Comparison of ENCODE assay signal across 13 mouse cellular contexts in genomic region chr2:168878158-168878557, GRCm38 (mm10).
DNase-seq lines count a peak whose midpoint lies in the region; ATAC-seq and TF ChIP-seq lines count a peak whose summit lies in the region.
"Had no signal": no experiment of that assay in that cellular context is flagged by ENCODE, and none has a peak within 500 bp of the region (broad histone marks: within the 10 kb centered on the region; RNA-seq: fewer than 3 reads in every experiment).

No protein-coding gene starts in this region.

- H3K4me3 ChIP-seq in kidney, adult 2 months (ENCODE audit: insufficient read depth, low read depth, low read length): no peak overlapping the region
- no peak overlapping the region for H3K4me3 ChIP-seq in kidney, embryonic 16.5 days (ENCODE audit: low read length)
- no peak overlapping the region for H3K4me3 ChIP-seq in midbrain, postnatal 0 days (ENCODE audit: low read depth, low read length)
- no peak overlapping the region for H3K4me3 ChIP-seq in midbrain, embryonic 15.5 days
- H3K4me3 ChIP-seq in hindbrain, embryonic 16.5 days (ENCODE audit: low read length): no peak overlapping the region
- H3K4me3 ChIP-seq: erythroblast, embryonic 14.5 days; limb, embryonic 13.5 days; megakaryocyte, embryonic 14.5 days had no signal

- no peak for TF ChIP-seq POLR2A in kidney, adult 2 months (IDR thresholded peaks at IDR 0.05; ENCODE audit: low read depth, low read length)

- no peaks in the 10 kb centered on the region for H3K27me3 ChIP-seq in kidney, adult 2 months (replicated peaks; ENCODE audit: control insufficient read depth, insufficient read depth, low read length)
- no peaks in the 10 kb centered on the region for H3K27me3 ChIP-seq in kidney, embryonic 16.5 days (ENCODE audit: insufficient read depth, low read length)
- H3K27me3 ChIP-seq in midbrain, postnatal 0 days (ENCODE audit: insufficient read depth, low read length): no peaks in the 10 kb centered on the region
- no peaks in the 10 kb centered on the region for H3K27me3 ChIP-seq in midbrain, embryonic 15.5 days (replicated peaks)
- no peaks in the 10 kb centered on the region for H3K27me3 ChIP-seq in hindbrain, embryonic 16.5 days (replicated peaks; ENCODE audit: control insufficient read depth, insufficient read depth, low read length)
- H3K27me3 ChIP-seq: limb, embryonic 13.5 days; megakaryocyte, embryonic 14.5 days had no signal

- H3K36me3 ChIP-seq in kidney, adult 2 months (ENCODE audit: control insufficient read depth, insufficient read depth, low read length): no peaks in the 10 kb centered on the region
- no peaks in the 10 kb centered on the region for H3K36me3 ChIP-seq in kidney, embryonic 16.5 days (ENCODE audit: insufficient read depth, low read length)
- no peaks in the 10 kb centered on the region for H3K36me3 ChIP-seq in midbrain, postnatal 0 days (ENCODE audit: insufficient read depth, low read length)
- H3K36me3 ChIP-seq in midbrain, embryonic 15.5 days (replicated peaks): no peaks in the 10 kb centered on the region
- H3K36me3 ChIP-seq in hindbrain, embryonic 16.5 days (ENCODE audit: control insufficient read depth, insufficient read depth, low read length): no peaks in the 10 kb centered on the region
- H3K36me3 ChIP-seq: limb, embryonic 13.5 days had no signal

- H3K9ac ChIP-seq in kidney, embryonic 16.5 days (replicated peaks; ENCODE audit: low read length): no peak overlapping the region
- no peak overlapping the region for H3K9ac ChIP-seq in midbrain, postnatal 0 days (replicated peaks; ENCODE audit: low read length, poor library complexity, severe bottlenecking)
- H3K9ac ChIP-seq in midbrain, embryonic 15.5 days: no peak overlapping the region
- no peak overlapping the region for H3K9ac ChIP-seq in hindbrain, embryonic 16.5 days (ENCODE audit: low read depth, low read length)
- H3K9ac ChIP-seq: limb, embryonic 13.5 days had no signal

- H3K27ac ChIP-seq in kidney, adult 2 months (ENCODE audit: insufficient read depth, low read depth, low read length): no peak overlapping the region
- no peak overlapping the region for H3K27ac ChIP-seq in kidney, embryonic 16.5 days (ENCODE audit: low read length)
- no peak overlapping the region for H3K27ac ChIP-seq in midbrain, postnatal 0 days (ENCODE audit: low read depth, low read length)
- H3K27ac ChIP-seq in midbrain, embryonic 15.5 days: no peak overlapping the region
- H3K27ac ChIP-seq in hindbrain, embryonic 16.5 days (ENCODE audit: low read depth, low read length): no peak overlapping the region
- H3K27ac ChIP-seq: limb, embryonic 13.5 days had no signal

- H3K4me2 ChIP-seq in kidney, embryonic 16.5 days (replicated peaks; ENCODE audit: low read depth, low read length): no peak overlapping the region
- H3K4me2 ChIP-seq in midbrain, postnatal 0 days (ENCODE audit: low read depth, low read length, poor library complexity, severe bottlenecking): no peak overlapping the region
- no peak overlapping the region for H3K4me2 ChIP-seq in midbrain, embryonic 15.5 days
- no peak overlapping the region for H3K4me2 ChIP-seq in hindbrain, embryonic 16.5 days (ENCODE audit: low read length)
- H3K4me2 ChIP-seq: limb, embryonic 13.5 days had no signal

- peak; percentile 25; the same call in 1 of the 2 replicates for TF ChIP-seq CTCF in kidney, adult 2 months (conservative IDR thresholded peaks at IDR 0.05; ENCODE audit: insufficient read depth, insufficient read length, low read depth, low read length)
- TF ChIP-seq CTCF in midbrain, postnatal 0 days (IDR thresholded peaks at IDR 0.05): peak; percentile 29; the same call in 1 of the 2 replicates

- no peak for ATAC-seq in kidney, embryonic 16.5 days (ENCODE audit: low FRiP score, low TSS enrichment)
- ATAC-seq in midbrain, postnatal 0 days (ENCODE audit: low FRiP score): no peak
- no peak for ATAC-seq in midbrain, embryonic 15.5 days (replicated peaks)
- ATAC-seq in hindbrain, embryonic 16.5 days: no peak

- WGBS in kidney, adult 2 months: 85% methylated on average over 4 of the region's 4 CpGs
- WGBS in kidney, embryonic 16.5 days: 84% methylated on average over 4 of the region's 4 CpGs
- 77% methylated on average over 4 of the region's 4 CpGs for WGBS in midbrain, postnatal 0 days
- 76% methylated on average over 4 of the region's 4 CpGs for WGBS in midbrain, embryonic 15.5 days
- 80% methylated on average over 4 of the region's 4 CpGs for WGBS in hindbrain, embryonic 16.5 days

- no peaks in the 10 kb centered on the region for H3K4me1 ChIP-seq in kidney, adult 2 months (ENCODE audit: control insufficient read depth, insufficient read depth, low read length)
- peaks cover 3% of the 10 kb centered on the region for H3K4me1 ChIP-seq in kidney, embryonic 16.5 days (ENCODE audit: insufficient read depth, low read length)
- no peaks in the 10 kb centered on the region for H3K4me1 ChIP-seq in midbrain, postnatal 0 days (ENCODE audit: insufficient read depth, low read length)
- H3K4me1 ChIP-seq in midbrain, embryonic 15.5 days: peaks cover under 1% of the 10 kb centered on the region; the same call in 1 of the 2 replicates
- no peaks in the 10 kb centered on the region for H3K4me1 ChIP-seq in hindbrain, embryonic 16.5 days (ENCODE audit: control insufficient read depth, insufficient read depth, low read depth, low read length)
- H3K4me1 ChIP-seq: megakaryocyte, embryonic 14.5 days had no signal

- H3K9me3 ChIP-seq in kidney, embryonic 16.5 days (ENCODE audit: low read length): peaks cover 4% of the 10 kb centered on the region; the same call in 1 of the 2 replicates
- H3K9me3 ChIP-seq in midbrain, postnatal 0 days (ENCODE audit: low read length): no peaks in the 10 kb centered on the region
- no peaks in the 10 kb centered on the region for H3K9me3 ChIP-seq in midbrain, embryonic 15.5 days
- no peaks in the 10 kb centered on the region for H3K9me3 ChIP-seq in hindbrain, embryonic 16.5 days (ENCODE audit: control insufficient read depth, low read length)
- H3K9me3 ChIP-seq: limb, embryonic 13.5 days had no signal

- peak; percentile 5 for DNase-seq in kidney, adult 2 months
- DNase-seq in midbrain, postnatal 0 days (ENCODE audit: low spot score): no peak
- DNase-seq in c-Kit-positive CD71-positive TER-119-negative erythroid progenitor cells, embryonic 14.5 days (ENCODE audit: low read depth): peak; percentile 13
- DNase-seq in cerebellum, adult 18-20 months: no peak
- DNase-seq: cerebellum, postnatal 36 days; layer of hippocampus, postnatal 36 days; spleen, adult 18-20 months had no signal

Comparison
In these comparisons a context has a peak if more than half of its experiments do, and no peak if none do; other contexts are left out.
1. DNase-seq: peak in kidney, adult 2 months (single experiment) and c-Kit-positive CD71-positive TER-119-negative erythroid progenitor cells, embryonic 14.5 days (single experiment); none in midbrain, postnatal 0 days (single experiment) and cerebellum, adult 18-20 months (0 of 2).